Mouse (Mus musculus) liver, embryonic 16.5 days (tissue): ENCODE measurements around the gene Fbxo24. TPM values are rescaled to one million over a fixed set of nuclear protein-coding genes. Genes with fewer than 3 reads are reported as not detected.
A peak's percentile ranks its signal among the peaks of the same experiment; 100 is the strongest.

Experiments used
- ATAC-seq: fragments of 200-750 bp; cut with Nextera tagmentation; 2 replicates; pipeline ENCODE4 v1.8.0; 2017; ENCODE audit warnings: low read depth, mild to moderate bottlenecking, moderate number of reproducible peaks, moderate library complexity
- H3K27ac ChIP-seq: fragments of 300-500 bp; sonication (generic); 2 replicates; pipeline ENCODE4 v1.5.1; 2014; ENCODE audit warnings: mild to moderate bottlenecking, low read length
- H3K27me3 ChIP-seq: fragments of 300-500 bp; sonication (generic); 2 replicates; pipeline ENCODE4 v1.6.1; 2014; ENCODE audit warnings: low read depth, low read length, mixed read lengths; ENCODE audit not compliant: control insufficient read depth, insufficient read depth
- H3K36me3 ChIP-seq: fragments of 300-500 bp; sonication (generic); 2 replicates; pipeline ENCODE4 v1.6.1; 2014; ENCODE audit warnings: mild to moderate bottlenecking; ENCODE audit not compliant: control insufficient read depth, insufficient read depth
- H3K4me1 ChIP-seq: fragments of 300-500 bp; sonication (generic); 2 replicates; pipeline ENCODE4 v1.6.1; 2014; ENCODE audit warnings: low read depth, low read length, mixed read lengths; ENCODE audit not compliant: control insufficient read depth
- H3K4me2 ChIP-seq: fragments of 300-500 bp; sonication (generic); 2 replicates; pipeline ENCODE4 v1.6.1; 2014; ENCODE audit warnings: low read depth, low read length, mixed read lengths
- H3K4me3 ChIP-seq: fragments of 300-500 bp; sonication (generic); 2 replicates; pipeline ENCODE4 v1.5.1; 2014; ENCODE audit warnings: low read depth, mild to moderate bottlenecking, low read length
- H3K9ac ChIP-seq: fragments of 300-500 bp; sonication (generic); 2 replicates; pipeline ENCODE4 v1.6.1; 2014; ENCODE audit warnings: low read depth, low read length
- H3K9me3 ChIP-seq: fragments of 300-500 bp; sonication (generic); replicated peaks from 2 replicates; pipeline ENCODE4 v1.6.1; 2016; ENCODE audit warnings: low read length; ENCODE audit not compliant: control insufficient read depth
- WGBS: fragments of 180-500 bp; shearing (Covaris S2); extraction: QIAGEN DNeasy Blood & Tissue Kit; methylation state at CpG from one replicate; pipeline ENCODE4 v1.1.7; 2014; ENCODE audit not compliant: insufficient replicate concordance; 5-methylcytosine and 5-hydroxymethylcytosine counted together
- polyA plus RNA-seq: library from polyadenylated mRNA; unstranded; fragments of >200 nt; fragmentation: Nextera tagmentation; extraction: Ambion mirVana; gene quantifications from 2 replicates; pipeline ENCODE4 v1.2.1, GENCODE M21; 2015

The Fbxo24 gene
- polyA plus RNA-seq, 1 experiment from 2014 or later: 0.07 TPM

DNA sequence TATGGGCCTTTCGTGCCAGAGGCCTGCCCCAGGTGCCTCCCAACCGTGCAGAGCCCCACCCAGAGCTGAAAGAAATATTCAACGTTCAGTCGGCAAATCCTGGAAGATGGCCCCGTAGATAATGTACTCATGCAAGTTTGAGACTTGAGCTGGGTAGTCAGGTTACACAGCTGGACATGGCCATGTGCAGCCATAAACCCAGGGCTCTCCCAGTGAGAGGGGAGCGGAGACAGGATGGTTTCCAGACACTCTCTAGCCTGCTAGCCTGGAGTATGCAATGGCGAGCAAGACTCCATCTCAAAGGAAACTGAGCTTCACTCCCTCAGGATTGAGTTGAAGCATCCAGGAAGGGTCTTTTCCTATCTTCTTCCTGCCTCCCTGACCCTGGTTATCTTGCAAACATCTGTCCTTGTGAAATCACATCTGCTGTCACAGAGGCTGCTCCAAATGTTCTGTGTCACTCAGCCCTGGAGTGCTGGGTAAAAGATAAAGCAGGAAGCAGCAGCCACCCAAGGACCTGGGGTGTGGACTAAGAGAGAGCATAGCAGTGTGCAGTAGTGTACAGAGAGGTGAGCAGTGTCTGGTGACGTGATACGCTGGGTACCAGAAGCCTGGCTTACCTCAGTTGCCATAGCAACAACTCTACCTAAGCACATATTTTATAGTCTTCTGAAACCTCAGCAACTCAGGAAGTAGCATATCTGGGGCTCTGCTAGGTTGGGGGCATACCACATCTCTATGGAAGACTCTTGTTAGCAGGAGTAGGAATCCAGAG is 19.2 kb upstream of the Fbxo24 start:
- Histone ChIP-seq H3K36me3 (peaks cover 17% of the 10 kb centered on the region), H3K9ac (no peak overlapping the region), H3K9me3 (no peaks in the 10 kb centered on the region), H3K4me1 (peaks cover 35% of the 10 kb centered on the region), H3K4me3 (no peak overlapping the region), H3K27me3 (peaks cover 19% of the 10 kb centered on the region), H3K27ac (no peak overlapping the region), H3K4me2 (no peak overlapping the region)
- ATAC-seq: peak; percentile 42; the same call in 1 of the 2 replicates
- 48% methylated on average over 9 of the region's 9 CpGs for WGBS

DNA sequence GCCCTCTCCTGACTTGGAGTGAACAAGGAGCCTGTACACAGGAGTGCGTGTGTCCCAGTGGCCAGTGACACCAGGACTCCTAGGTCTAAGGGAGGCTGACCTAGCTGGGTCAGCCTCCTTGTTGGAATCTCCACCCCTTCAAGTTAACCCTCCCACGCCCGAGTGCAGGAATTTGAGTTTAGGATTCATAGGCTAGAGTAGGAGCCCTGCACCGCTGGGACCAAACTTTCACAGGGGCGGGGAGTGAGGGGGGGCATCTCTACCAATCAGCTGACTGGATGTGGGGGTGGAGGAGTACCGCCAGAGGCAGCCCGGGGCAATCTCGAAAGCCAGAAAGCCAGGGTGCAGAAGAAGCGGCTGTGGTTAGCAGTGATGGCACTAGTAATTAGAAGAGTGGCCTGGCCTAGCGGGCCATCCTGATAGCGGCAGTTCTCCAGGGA is 16.9 kb upstream of the Fbxo24 start, which contains the start of gene Irs3:
Gene Irs3 (minus strand): TSS at position 63 of the 440 bp plus-strand sequence.
- 22% methylated on average over 11 of the region's 11 CpGs for WGBS
- H3K27ac ChIP-seq: no peak within 1 kb of the TSS
- H3K9ac ChIP-seq: peak within 1 kb of the TSS; percentile 39; the same call in 1 of the 2 replicates
- peak; percentile 27; the same call in 1 of the 2 replicates for ATAC-seq
- H3K4me3 ChIP-seq: peak within 1 kb of the TSS; percentile 48
- peaks cover 29% of the 10 kb centered on the region for H3K4me1 ChIP-seq
- H3K9me3 ChIP-seq: no peaks in the 10 kb centered on the region
- peaks cover 19% of the 10 kb centered on the region for H3K27me3 ChIP-seq
- H3K36me3 ChIP-seq: peaks cover 4% of the 10 kb centered on the region; the same call in 1 of the 2 replicates
- H3K4me2 ChIP-seq: peak within 1 kb of the TSS; percentile 66

DNA sequence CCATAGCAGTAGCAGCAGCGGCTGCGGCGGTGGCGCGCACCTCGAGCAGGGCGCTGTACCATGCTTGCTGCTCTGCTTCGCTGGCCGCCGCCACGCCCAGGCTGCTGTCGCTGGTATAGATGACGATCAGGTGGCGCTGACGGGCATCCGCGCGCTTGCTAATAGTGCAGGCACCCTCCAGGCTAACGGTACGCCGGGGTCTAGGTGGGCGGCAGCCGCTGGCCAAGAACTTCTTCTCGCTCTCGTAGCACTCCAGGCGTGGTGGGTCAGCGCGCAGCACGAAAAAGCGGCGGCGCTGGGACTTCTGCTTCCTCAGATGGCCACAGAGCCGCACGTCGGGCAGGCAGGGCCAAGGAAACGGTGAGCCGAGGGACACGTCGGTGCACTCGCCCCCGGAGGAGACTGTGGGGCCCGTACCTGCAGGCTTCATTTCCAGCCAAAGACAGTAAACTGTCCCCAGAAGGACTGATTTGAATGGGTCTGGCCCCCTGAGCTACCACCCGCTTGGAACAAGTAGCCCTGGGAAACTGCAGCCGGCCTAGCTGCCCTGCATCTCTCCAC is 16.4 kb upstream of the Fbxo24 start:
- 0 out of 2 replicates have a peak, but pooled peaks have one; percentile 20 for ATAC-seq
- peak overlapping the region; percentile 48 for H3K4me3 ChIP-seq
- no peak overlapping the region for H3K27ac ChIP-seq
- H3K9me3 ChIP-seq: no peaks in the 10 kb centered on the region
- 3% methylated on average over 44 of the region's 44 CpGs for WGBS
- peaks cover 19% of the 10 kb centered on the region for H3K27me3 ChIP-seq
- peaks cover 30% of the 10 kb centered on the region for H3K4me1 ChIP-seq
- H3K4me2 ChIP-seq: peak overlapping the region; percentile 66
- peak overlapping the region; percentile 39; the same call in 1 of the 2 replicates for H3K9ac ChIP-seq
- H3K36me3 ChIP-seq: peaks cover 4% of the 10 kb centered on the region; the same call in 1 of the 2 replicates

DNA sequence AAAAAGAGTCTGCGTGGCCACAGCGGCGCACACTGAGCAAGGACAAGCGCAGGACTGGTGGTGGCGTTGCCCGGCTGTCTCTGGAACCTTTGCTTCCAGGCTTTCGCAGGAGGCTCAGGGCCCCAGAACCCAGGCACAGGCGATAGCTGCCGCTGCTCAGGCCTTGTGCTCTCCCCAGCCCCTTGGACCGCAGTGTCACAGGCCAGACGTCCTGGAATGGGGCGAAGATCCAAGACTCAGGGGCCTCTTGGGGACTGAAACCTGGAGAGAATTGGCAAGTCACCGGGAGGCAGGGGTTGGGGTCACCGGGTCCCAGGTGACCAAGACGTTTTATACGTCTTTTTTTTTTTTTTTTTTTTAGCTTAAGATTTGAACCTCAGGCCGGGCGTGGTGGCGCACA is 15.7 kb upstream of the Fbxo24 start:
- H3K36me3 ChIP-seq: peaks cover 8% of the 10 kb centered on the region
- no peak overlapping the region for H3K4me2 ChIP-seq
- H3K27ac ChIP-seq: no peak overlapping the region
- no peak for ATAC-seq
- no peak overlapping the region for H3K9ac ChIP-seq
- peaks cover 19% of the 10 kb centered on the region for H3K27me3 ChIP-seq
- 58% methylated on average over 19 of the region's 19 CpGs for WGBS
- H3K9me3 ChIP-seq: no peaks in the 10 kb centered on the region
- H3K4me3 ChIP-seq: no peak overlapping the region
- H3K4me1 ChIP-seq: peaks cover 25% of the 10 kb centered on the region

DNA sequence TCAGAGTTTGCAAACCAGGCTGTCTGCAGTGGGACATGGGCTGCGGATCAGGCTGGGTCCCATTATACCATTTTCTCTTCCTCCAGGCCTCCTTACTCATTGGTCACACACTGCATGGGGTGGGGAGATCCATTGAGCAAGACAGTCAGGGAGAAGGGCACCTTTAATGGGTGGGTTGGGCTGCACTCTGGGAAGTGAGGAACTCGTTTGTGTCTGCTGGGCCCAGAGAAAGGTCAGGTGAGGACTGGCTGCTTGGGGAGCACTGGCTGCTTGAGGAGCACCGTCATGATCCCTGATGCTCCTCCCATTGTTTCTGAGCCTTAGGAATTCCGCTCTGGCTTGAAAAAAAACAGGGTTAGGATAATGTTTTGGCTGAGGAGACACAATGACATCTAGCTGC is 14.1 kb upstream of the Fbxo24 start:
- Histone ChIP-seq H3K9ac (no peak overlapping the region), H3K4me2 (no peak overlapping the region), H3K9me3 (no peaks in the 10 kb centered on the region), H3K27me3 (peaks cover 19% of the 10 kb centered on the region), H3K4me3 (no peak overlapping the region), H3K36me3 (peaks cover 19% of the 10 kb centered on the region), H3K4me1 (peaks cover 15% of the 10 kb centered on the region), H3K27ac (no peak overlapping the region)
- WGBS: 64% methylated on average over 4 of the region's 4 CpGs
- no peak for ATAC-seq

DNA sequence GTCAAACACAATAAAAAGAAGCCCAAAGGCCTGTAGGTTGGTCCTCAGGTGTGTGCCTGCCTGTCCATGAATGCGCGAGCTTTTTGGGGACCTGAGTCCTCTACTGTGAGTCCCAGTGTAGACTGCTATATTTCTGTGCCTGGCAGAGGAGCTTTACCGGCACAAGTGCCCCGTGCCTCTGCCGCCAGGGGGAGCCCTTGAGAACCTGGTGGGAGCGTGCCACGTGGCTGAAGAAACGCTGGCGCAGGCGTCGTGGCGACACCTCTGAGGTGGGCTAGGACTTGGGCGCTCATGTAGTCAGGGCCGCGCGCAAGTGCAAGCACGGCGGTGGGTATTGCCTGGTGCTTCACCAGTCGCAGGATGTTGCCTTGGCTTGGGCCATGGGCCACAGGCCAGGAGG is 12.3 kb upstream of the Fbxo24 start, which contains the start of gene Sap25:
Gene Sap25 (plus strand): TSS at position 281 of the 400 bp plus-strand sequence.
- Histone ChIP-seq H3K36me3 (peaks cover 31% of the 10 kb centered on the region), H3K9me3 (no peaks in the 10 kb centered on the region), H3K4me3 (no peak within 1 kb of the TSS), H3K4me2 (no peak within 1 kb of the TSS), H3K27ac (no peak within 1 kb of the TSS), H3K4me1 (peaks cover 15% of the 10 kb centered on the region), H3K9ac (no peak within 1 kb of the TSS), H3K27me3 (peaks cover 17% of the 10 kb centered on the region)
- 73% methylated on average over 19 of the region's 19 CpGs for WGBS
- no peak for ATAC-seq

DNA sequence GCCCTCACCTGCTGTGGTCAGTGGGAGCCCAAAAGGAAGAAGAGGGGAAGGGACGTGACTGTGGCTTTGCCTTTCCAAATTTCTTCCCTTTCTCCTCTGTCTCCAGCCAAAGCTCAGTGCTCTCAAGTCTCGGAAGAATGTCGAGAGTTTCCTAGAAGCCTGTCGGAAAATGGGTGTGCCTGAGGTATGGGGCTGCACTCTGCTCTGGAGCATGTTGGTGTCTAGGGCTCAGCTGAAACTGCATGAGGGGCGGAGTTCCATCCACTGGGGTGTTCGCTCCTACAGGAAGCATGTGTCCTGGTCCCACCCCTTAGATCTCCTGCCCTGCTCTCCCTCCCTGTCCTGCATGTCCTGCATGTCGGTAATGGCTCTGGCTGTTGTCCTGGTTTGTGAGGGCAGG is 10.7 kb upstream of the Fbxo24 start:
- Histone ChIP-seq H3K36me3 (peaks cover 36% of the 10 kb centered on the region), H3K27me3 (peaks cover 4% of the 10 kb centered on the region), H3K4me1 (peaks cover 2% of the 10 kb centered on the region), H3K9ac (no peak overlapping the region), H3K4me2 (no peak overlapping the region), H3K27ac (no peak overlapping the region), H3K4me3 (no peak overlapping the region), H3K9me3 (no peaks in the 10 kb centered on the region)
- ATAC-seq: no peak
- 71% methylated on average over 7 of the region's 7 CpGs for WGBS

DNA sequence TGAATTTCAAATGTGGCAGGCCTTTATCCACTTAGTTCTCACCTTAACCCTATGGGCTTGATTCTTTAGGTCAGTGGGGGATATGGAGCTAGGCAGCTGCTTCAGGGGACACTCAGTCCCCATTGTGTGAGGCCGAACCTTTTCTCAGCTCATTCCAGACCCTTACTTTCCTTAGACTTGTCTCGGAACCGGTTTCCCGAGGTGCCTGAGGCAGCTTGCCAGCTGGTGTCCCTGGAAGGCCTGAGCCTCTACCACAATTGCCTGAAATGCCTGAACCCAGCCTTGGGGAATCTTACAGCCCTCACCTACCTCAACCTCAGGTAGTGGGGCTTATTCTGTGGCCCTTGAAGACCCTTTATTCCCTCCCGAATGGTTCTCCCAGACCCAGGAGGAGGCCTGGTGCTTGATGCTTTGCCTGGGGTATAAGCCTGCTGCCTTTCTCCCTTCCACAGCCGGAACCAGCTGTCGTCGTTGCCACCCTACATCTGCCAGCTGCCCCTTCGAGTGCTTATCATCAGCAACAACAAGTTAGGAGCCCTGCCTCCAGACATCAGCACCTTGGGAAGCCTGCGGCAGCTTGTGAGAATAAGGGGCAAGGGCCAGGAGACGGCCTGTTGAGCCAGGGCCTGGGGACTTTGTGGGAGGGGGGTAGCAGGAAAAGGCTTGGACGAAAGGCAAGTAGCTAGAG is 4.7 kb upstream of the Fbxo24 start:
- no peaks in the 10 kb centered on the region for H3K27me3 ChIP-seq
- no peak overlapping the region for H3K4me3 ChIP-seq
- 74% methylated on average over 12 of the region's 12 CpGs for WGBS
- no peak for ATAC-seq
- H3K4me2 ChIP-seq: no peak overlapping the region
- H3K36me3 ChIP-seq: peaks cover 30% of the 10 kb centered on the region
- no peak overlapping the region for H3K9ac ChIP-seq
- no peaks in the 10 kb centered on the region for H3K9me3 ChIP-seq
- H3K27ac ChIP-seq: no peak overlapping the region
- peaks cover 24% of the 10 kb centered on the region for H3K4me1 ChIP-seq
